Mouse (Mus musculus): Measurements from ENCODE around the gene Gm21883. TPM values are rescaled to one million over a fixed set of nuclear protein-coding genes. Genes with fewer than 3 reads are reported as not detected.

The Gm21883 gene
- polyA plus RNA-seq (2021; fragmentation: Nextera tagmentation) = not detected in 2 replicates
- long read RNA-seq, experiment 1 = 0 reads
- long read RNA-seq, experiment 2 = 0 reads

DNA sequence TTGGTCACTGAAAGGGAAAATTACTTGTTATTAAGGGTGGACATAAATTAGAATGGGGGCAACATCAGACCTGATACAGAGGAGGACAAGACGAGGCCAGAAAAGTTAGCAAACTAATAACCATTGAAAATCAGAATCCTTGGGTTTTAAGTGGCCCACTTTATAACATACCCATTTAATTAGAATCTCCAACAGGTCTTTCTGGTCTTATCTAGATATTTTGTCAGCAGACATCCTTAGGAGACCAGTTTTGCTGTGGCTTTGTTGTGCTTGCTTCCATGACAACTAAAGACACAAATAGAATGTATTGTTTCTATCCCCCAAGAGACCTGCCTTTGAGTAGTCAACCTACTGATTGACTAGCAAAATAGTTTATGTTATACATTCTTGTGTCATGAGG, at the start of gene Gm21883:
Gene Gm21883, minus strand, starts transcription at position 101 of the 400 bp plus-strand sequence.

DNA sequence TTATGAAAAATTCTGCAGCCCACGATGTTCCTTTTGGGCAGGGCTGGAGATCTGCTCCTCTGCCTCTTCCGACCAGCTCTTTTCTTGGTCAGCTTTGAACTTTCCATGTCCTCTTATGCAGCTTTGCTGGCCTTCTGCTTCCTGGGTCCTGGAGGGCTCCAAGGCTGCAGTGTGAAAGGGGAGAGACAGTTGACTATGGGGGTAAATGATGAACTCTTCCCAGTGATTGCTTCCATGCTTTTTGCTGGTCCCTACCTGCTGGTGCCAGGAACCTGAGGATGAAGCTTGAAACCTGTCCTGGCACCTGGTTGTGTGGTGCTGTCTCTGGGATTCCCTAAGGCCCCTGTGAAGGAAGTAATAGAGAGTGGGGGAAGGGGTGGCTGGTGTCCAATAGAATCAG, 44.7 kb upstream of the Gm21883 start, which contains the start of gene Spin2e:
Gene Spin2e, minus strand, starts transcription at position 101 of the 400 bp plus-strand sequence.

Other genes starting within 250 kb of the Gm21883 start
- gene Btbd35f26, start 237.8 kb downstream of the Gm21883 start, polyA plus RNA-seq (2021; fragmentation: Nextera tagmentation) = not detected in 2 replicates
- not detected in 2 replicates for gene Btbd35f19, start 190.4 kb downstream of the Gm21883 start, polyA plus RNA-seq (2021; fragmentation: Nextera tagmentation)
- gene Spin2e, start 44.6 kb upstream of the Gm21883 start, polyA plus RNA-seq (2021; fragmentation: Nextera tagmentation) = not detected in 2 replicates
- gene Btbd35f25, start 142.9 kb upstream of the Gm21883 start, polyA plus RNA-seq (2021; fragmentation: Nextera tagmentation) = not detected in 2 replicates

All from layer of hippocampus, adult 6 months (tissue).